Mouse (Mus musculus) neural tube, embryonic 12.5 days (tissue): ENCODE measurements at regions not wholly inside any gene's neighbourhood (a gene's known extent, or its start where the extent isn't known, plus 50 kb on each side); places are given as distances from the start of the nearest gene placed in this dataset.
A peak's percentile ranks its signal among the peaks of the same experiment; 100 is the strongest.

Experiments used
- ATAC-seq: fragments of 200-750 bp; cut with Nextera tagmentation; 2 replicates; pipeline ENCODE4 v1.8.0; 2017; ENCODE audit warnings: low read depth, mild to moderate bottlenecking, moderate TSS enrichment, moderate library complexity; ENCODE audit not compliant: low FRiP score
- H3K27ac ChIP-seq: fragments of 300-500 bp; sonication (generic); 2 replicates; pipeline ENCODE4 v1.5.1; 2016
- H3K27me3 ChIP-seq: fragments of 300-500 bp; sonication (generic); replicated peaks from 2 replicates; pipeline ENCODE4 v1.6.1; 2016; ENCODE audit warnings: mild to moderate bottlenecking
- H3K36me3 ChIP-seq: fragments of 300-500 bp; sonication (generic); 2 replicates; pipeline ENCODE4 v1.6.1; 2016; ENCODE audit warnings: mild to moderate bottlenecking
- H3K4me1 ChIP-seq: fragments of 300-500 bp; sonication (generic); 2 replicates; pipeline ENCODE4 v1.6.1; 2016
- H3K4me2 ChIP-seq: fragments of 300-500 bp; sonication (generic); replicated peaks from 2 replicates; pipeline ENCODE4 v1.6.1; 2016; ENCODE audit warnings: mild to moderate bottlenecking
- H3K4me3 ChIP-seq: fragments of 300-500 bp; sonication (generic); 2 replicates; pipeline ENCODE4 v1.5.1; 2016
- H3K9ac ChIP-seq: fragments of 300-500 bp; sonication (generic); 2 replicates; pipeline ENCODE4 v1.6.1; 2016; ENCODE audit warnings: mild to moderate bottlenecking
- H3K9me3 ChIP-seq: fragments of 300-500 bp; sonication (generic); 2 replicates; pipeline ENCODE4 v1.6.1; 2016; ENCODE audit warnings: mild to moderate bottlenecking
- WGBS: fragments of 180-500 bp; shearing (Covaris S2); methylation state at CpG from one replicate; pipeline ENCODE4 v1.1.7; 2016; 5-methylcytosine and 5-hydroxymethylcytosine counted together

- no peak overlapping the region for H3K4me3 ChIP-seq
- no peaks in the 10 kb centered on the region for H3K27me3 ChIP-seq
- H3K9me3 ChIP-seq, result no peaks in the 10 kb centered on the region
- 44% methylated on average over 6 of the region's 6 CpGs for WGBS
- H3K4me1 ChIP-seq, result no peaks in the 10 kb centered on the region
- ATAC-seq, result no peak
- no peak overlapping the region for H3K4me2 ChIP-seq
- H3K36me3 ChIP-seq, result no peaks in the 10 kb centered on the region
- no peak overlapping the region for H3K9ac ChIP-seq
- no peak overlapping the region for H3K27ac ChIP-seq
Measured at GRCm38 (mm10) chr1:89344546-89344945, 110.1 kb upstream of the Agap1 start.

- 69% methylated on average over 3 of the region's 3 CpGs for WGBS
- Histone ChIP-seq H3K9ac (no peak overlapping the region), H3K27me3 (no peaks in the 10 kb centered on the region), H3K27ac (no peak overlapping the region), H3K36me3 (no peaks in the 10 kb centered on the region), H3K4me2 (no peak overlapping the region), H3K9me3 (no peaks in the 10 kb centered on the region), H3K4me3 (no peak overlapping the region), H3K4me1 (no peaks in the 10 kb centered on the region)
- no peak for ATAC-seq
Measured at GRCm38 (mm10) chr1:89347341-89347740, 107.3 kb upstream of the Agap1 start.

GRCm38 (mm10) chr1:89352936-89353335, 101.7 kb upstream of the Agap1 start:
- WGBS, result 63% methylated on average over 4 of the region's 4 CpGs
- ATAC-seq, result no peak
- H3K9ac ChIP-seq, result no peak overlapping the region
- no peaks in the 10 kb centered on the region for H3K36me3 ChIP-seq
- no peak overlapping the region for H3K27ac ChIP-seq
- H3K4me3 ChIP-seq, result no peak overlapping the region
- peaks cover 8% of the 10 kb centered on the region for H3K9me3 ChIP-seq
- H3K4me2 ChIP-seq, result no peak overlapping the region
- no peaks in the 10 kb centered on the region for H3K4me1 ChIP-seq
- H3K27me3 ChIP-seq, result no peaks in the 10 kb centered on the region

- Histone ChIP-seq H3K9ac (no peak overlapping the region), H3K27ac (no peak overlapping the region), H3K4me1 (no peaks in the 10 kb centered on the region), H3K27me3 (no peaks in the 10 kb centered on the region), H3K4me3 (no peak overlapping the region), H3K36me3 (no peaks in the 10 kb centered on the region), H3K9me3 (peaks cover 8% of the 10 kb centered on the region), H3K4me2 (no peak overlapping the region)
- WGBS, result 72% methylated on average over 3 of the region's 3 CpGs
- ATAC-seq, result no peak
Measured at GRCm38 (mm10) chr1:89359257-89359656, 95.3 kb upstream of the Agap1 start.

GRCm38 (mm10) chr1:89364547-89365305, 89.9 kb upstream of the Agap1 start:
- Histone ChIP-seq H3K27ac (no peak overlapping the region), H3K9me3 (no peaks in the 10 kb centered on the region), H3K4me3 (no peak overlapping the region), H3K27me3 (no peaks in the 10 kb centered on the region), H3K36me3 (no peaks in the 10 kb centered on the region), H3K4me1 (no peaks in the 10 kb centered on the region), H3K9ac (no peak overlapping the region), H3K4me2 (no peak overlapping the region)
- no peak for ATAC-seq
- 61% methylated on average over 12 of the region's 12 CpGs for WGBS

- Histone ChIP-seq H3K27me3 (no peaks in the 10 kb centered on the region), H3K27ac (no peak overlapping the region), H3K4me2 (no peak overlapping the region), H3K4me3 (no peak overlapping the region), H3K36me3 (no peaks in the 10 kb centered on the region), H3K9me3 (no peaks in the 10 kb centered on the region), H3K9ac (no peak overlapping the region), H3K4me1 (no peaks in the 10 kb centered on the region)
- WGBS, result 88% methylated on average over 5 of the region's 5 CpGs
- no peak for ATAC-seq
Measured at GRCm38 (mm10) chr1:89366891-89367290, 87.7 kb upstream of the Agap1 start.

- no peak overlapping the region for H3K4me3 ChIP-seq
- ATAC-seq, result no peak
- no peaks in the 10 kb centered on the region for H3K27me3 ChIP-seq
- H3K27ac ChIP-seq, result no peak overlapping the region
- H3K9me3 ChIP-seq, result no peaks in the 10 kb centered on the region
- H3K4me2 ChIP-seq, result no peak overlapping the region
- no peaks in the 10 kb centered on the region for H3K36me3 ChIP-seq
- H3K4me1 ChIP-seq, result no peaks in the 10 kb centered on the region
- no peak overlapping the region for H3K9ac ChIP-seq
Measured at GRCm38 (mm10) chr1:89373806-89374205, 80.8 kb upstream of the Agap1 start.

GRCm38 (mm10) chr1:89374271-89374670, 80.3 kb upstream of the Agap1 start:
- no peaks in the 10 kb centered on the region for H3K9me3 ChIP-seq
- H3K4me1 ChIP-seq, result no peaks in the 10 kb centered on the region
- H3K4me2 ChIP-seq, result no peak overlapping the region
- no peak overlapping the region for H3K4me3 ChIP-seq
- H3K9ac ChIP-seq, result no peak overlapping the region
- H3K27ac ChIP-seq, result no peak overlapping the region
- no peaks in the 10 kb centered on the region for H3K27me3 ChIP-seq
- WGBS, result 94% methylated on average over 2 of the region's 2 CpGs
- no peak for ATAC-seq
- H3K36me3 ChIP-seq, result no peaks in the 10 kb centered on the region

GRCm38 (mm10) chr1:89382021-89382420, 72.6 kb upstream of the Agap1 start:
- no peaks in the 10 kb centered on the region for H3K4me1 ChIP-seq
- 79% methylated on average over 6 of the region's 6 CpGs for WGBS
- H3K27me3 ChIP-seq, result no peaks in the 10 kb centered on the region
- H3K4me3 ChIP-seq, result no peak overlapping the region
- no peaks in the 10 kb centered on the region for H3K9me3 ChIP-seq
- H3K27ac ChIP-seq, result no peak overlapping the region
- H3K36me3 ChIP-seq, result no peaks in the 10 kb centered on the region
- H3K9ac ChIP-seq, result no peak overlapping the region
- no peak for ATAC-seq
- no peak overlapping the region for H3K4me2 ChIP-seq

GRCm38 (mm10) chr1:89385111-89385510, 69.5 kb upstream of the Agap1 start:
- no peaks in the 10 kb centered on the region for H3K4me1 ChIP-seq
- no peak overlapping the region for H3K4me2 ChIP-seq
- H3K4me3 ChIP-seq, result no peak overlapping the region
- no peaks in the 10 kb centered on the region for H3K9me3 ChIP-seq
- ATAC-seq, result no peak
- no peak overlapping the region for H3K27ac ChIP-seq
- H3K36me3 ChIP-seq, result no peaks in the 10 kb centered on the region
- 72% methylated on average over 6 of the region's 6 CpGs for WGBS
- H3K9ac ChIP-seq, result no peak overlapping the region
- no peaks in the 10 kb centered on the region for H3K27me3 ChIP-seq

GRCm38 (mm10) chr1:89392711-89393110, 61.9 kb upstream of the Agap1 start:
- 85% methylated on average over 4 of the region's 4 CpGs for WGBS
- ATAC-seq, result no peak

GRCm38 (mm10) chr1:89394471-89394870, 60.1 kb upstream of the Agap1 start:
- Histone ChIP-seq H3K4me2 (no peak overlapping the region), H3K9me3 (no peaks in the 10 kb centered on the region), H3K36me3 (no peaks in the 10 kb centered on the region), H3K9ac (no peak overlapping the region), H3K27ac (no peak overlapping the region), H3K4me1 (no peaks in the 10 kb centered on the region), H3K27me3 (no peaks in the 10 kb centered on the region), H3K4me3 (no peak overlapping the region)
- ATAC-seq, result no peak
- WGBS, result 35% methylated on average over 7 of the region's 7 CpGs

More at GRCm38 (mm10) chr1:89392711-89393110, 61.9 kb upstream of the Agap1 start:
- no peaks in the 10 kb centered on the region for H3K9me3 ChIP-seq
- H3K4me3 ChIP-seq, result no peak overlapping the region
- no peaks in the 10 kb centered on the region for H3K36me3 ChIP-seq
- no peak overlapping the region for H3K9ac ChIP-seq
- H3K4me1 ChIP-seq, result no peaks in the 10 kb centered on the region
- no peak overlapping the region for H3K4me2 ChIP-seq
- H3K27ac ChIP-seq, result no peak overlapping the region
- no peaks in the 10 kb centered on the region for H3K27me3 ChIP-seq

GRCm38 (mm10) chr1:89400734-89401202, 53.8 kb upstream of the Agap1 start:
- Histone ChIP-seq H3K27ac (no peak overlapping the region), H3K4me3 (no peak overlapping the region), H3K36me3 (no peaks in the 10 kb centered on the region), H3K9ac (no peak overlapping the region), H3K4me2 (no peak overlapping the region), H3K27me3 (no peaks in the 10 kb centered on the region), H3K9me3 (no peaks in the 10 kb centered on the region), H3K4me1 (peaks cover 13% of the 10 kb centered on the region)
- WGBS, result 14% methylated on average over 10 of the region's 10 CpGs
- peak; percentile 84 for ATAC-seq
